Mouse (Mus musculus) right cerebral cortex, postnatal 25 days (tissue): ENCODE results near the gene Rnf181.

Source experiments
- DNase-seq: peaks from one replicate; pipeline ENCODE4 v3.0.0; 2022

Rnf181 gene

DNA sequence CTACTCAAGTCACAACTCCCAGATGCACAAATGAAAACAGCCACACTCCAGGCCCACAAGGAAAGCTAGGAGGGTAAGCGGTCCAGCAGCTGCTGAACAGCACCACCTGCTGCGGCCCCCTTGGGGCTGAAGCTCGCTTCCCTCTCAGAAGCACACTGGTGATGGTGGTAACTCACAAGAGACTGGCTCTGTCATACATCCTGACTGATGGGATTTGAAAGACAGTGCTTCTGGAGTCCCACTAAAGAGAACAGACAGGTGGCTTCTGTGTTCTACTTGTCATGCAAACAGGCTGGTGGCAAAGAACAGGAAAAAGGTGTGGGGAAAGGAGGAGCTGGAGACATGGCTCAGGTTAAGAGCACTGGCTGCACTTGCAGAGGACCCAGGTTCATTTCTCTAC lies 43.8 kb downstream of the Rnf181 start:
- no peak for DNase-seq

GRCm38 (mm10) chr6:72319019-72319418 lies 47.7 kb downstream of the Rnf181 start:
- peak; percentile 29 for DNase-seq

GRCm38 (mm10) chr6:72318440-72318839 lies 48.3 kb downstream of the Rnf181 start:
- DNase-seq = no peak

DNA sequence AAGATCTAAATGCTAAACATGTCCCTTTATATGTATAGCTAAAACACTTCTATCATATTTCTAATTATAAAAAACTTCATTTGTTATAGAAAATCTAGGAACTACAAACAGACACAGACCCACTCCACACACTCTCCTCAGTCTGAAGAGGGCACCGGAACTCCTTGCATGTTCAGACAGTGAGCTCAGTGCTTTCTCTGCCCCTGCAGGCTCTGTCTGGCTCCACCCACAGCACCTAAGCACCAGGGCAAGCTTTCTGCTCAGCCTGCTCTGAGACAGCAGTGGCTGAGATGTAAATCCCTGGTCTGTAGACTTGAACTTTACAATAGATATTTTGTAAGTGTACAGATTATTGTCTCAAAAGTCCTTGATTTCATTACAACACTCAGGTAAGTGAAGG lies 50.7 kb downstream of the Rnf181 start:
- no peak for DNase-seq

DNA sequence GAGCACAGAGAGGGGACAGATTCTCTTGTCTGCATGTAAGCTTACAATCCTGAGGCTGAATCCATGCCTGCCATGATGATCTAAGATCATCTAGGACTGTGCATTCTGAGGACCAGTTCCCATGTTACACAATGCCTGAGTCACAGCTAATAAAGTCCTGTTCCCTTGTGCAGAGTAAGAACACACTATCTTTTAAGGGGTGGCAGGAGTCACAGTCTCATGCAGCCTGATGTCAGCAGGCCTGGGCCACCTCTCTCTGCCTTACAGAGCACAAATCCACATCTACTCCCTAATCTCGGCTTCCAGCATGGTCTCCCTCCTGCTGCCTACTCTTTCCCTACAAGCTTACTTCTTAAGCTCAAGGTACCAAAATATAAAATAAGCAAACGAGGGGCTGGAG lies 51.4 kb downstream of the Rnf181 start:
- DNase-seq = no peak

- DNase-seq = no peak
Observed at GRCm38 (mm10) chr6:72313124-72313867, 53.5 kb downstream of the Rnf181 start.

DNA sequence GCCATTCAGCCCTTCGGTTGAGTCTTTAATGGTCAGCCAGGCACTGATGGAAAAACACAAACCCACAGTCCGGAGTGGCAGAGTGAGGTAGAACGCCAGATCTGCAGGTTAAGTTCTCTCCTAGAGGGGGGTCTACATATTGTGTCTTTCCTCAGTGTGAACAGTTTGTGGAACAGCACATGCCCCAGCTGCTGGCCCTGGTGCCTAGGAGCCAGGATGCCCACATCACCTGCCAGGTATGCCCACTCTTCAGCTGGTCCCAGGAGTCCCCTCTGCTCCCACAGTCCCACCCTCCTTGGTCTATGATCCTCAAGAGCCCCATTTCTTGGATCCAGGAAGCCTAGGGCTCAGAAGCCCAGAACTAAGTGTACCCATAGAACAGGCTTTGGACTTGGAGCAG lies 54.6 kb downstream of the Rnf181 start:
- DNase-seq = no peak
